Mouse (Mus musculus) B cell, adult 62 days (primary cell): ENCODE results near the gene Slc47a2. TPM values are rescaled to one million over a fixed set of nuclear protein-coding genes. Genes with fewer than 3 reads are reported as not detected.

ENCODE experiments used
- total RNA-seq: library from RNA; stranded (reverse); gene quantifications from 4 replicates; pipeline ENCODE4 v1.2.4, GENCODE M21; 2023

The Slc47a2 gene
- total RNA-seq: not detected in 4 replicates

GRCm38 (mm10) chr11:61342505-61343420 is at the start of gene Slc47a2:
TSS of gene Slc47a2 (minus strand) at chr11:61342860.

GRCm38 (mm10) chr11:61377881-61378613 is 35.4 kb upstream of the Slc47a2 start, which contains the start of gene Slc47a1:
TSS of gene Slc47a1 (minus strand) at chr11:61378345.

GRCm38 (mm10) chr11:61266551-61267533 is 75.8 kb downstream of the Slc47a2 start, which contains the start of gene Aldh3a2:
TSS of gene Aldh3a2 (minus strand) at chr11:61267464.

Other genes with a start within 250 kb of the Slc47a2 start
- gene Tnfrsf13b, start 216.1 kb downstream of the Slc47a2 start, total RNA-seq: 159 to 180 TPM (median 163 TPM) in 4 replicates
- 52.2 to 67.0 TPM (median 61.5 TPM) in 4 replicates for gene Usp22, start 167.8 kb downstream of the Slc47a2 start, total RNA-seq
- not detected in 4 replicates for gene Aldh3a1, start 135.3 kb downstream of the Slc47a2 start, total RNA-seq
- gene Aldh3a2, start 75.4 kb downstream of the Slc47a2 start, total RNA-seq: 40.7 to 55.4 TPM (median 52.2 TPM) in 4 replicates
- gene Slc47a1, start 35.5 kb upstream of the Slc47a2 start, total RNA-seq: not detected in 4 replicates
- not detected in 4 replicates for gene Rnf112, start 111.3 kb upstream of the Slc47a2 start, total RNA-seq
- gene Mfap4, start 142.6 kb upstream of the Slc47a2 start, total RNA-seq: not detected in 4 replicates
- gene Mapk7, start 151.5 kb upstream of the Slc47a2 start, total RNA-seq: 23.7 to 33.0 TPM (median 27.9 TPM) in 4 replicates
- 3.1 TPM in 1 of 4 replicates, not detected in the others for gene B9d1, start 162.3 kb upstream of the Slc47a2 start, total RNA-seq
- gene Epn2, start 236.8 kb upstream of the Slc47a2 start, total RNA-seq: 5.0 to 7.7 TPM (median 7.1 TPM) in 4 replicates